Mouse (Mus musculus): Measurements from ENCODE around the gene Gm20388.

DNA sequence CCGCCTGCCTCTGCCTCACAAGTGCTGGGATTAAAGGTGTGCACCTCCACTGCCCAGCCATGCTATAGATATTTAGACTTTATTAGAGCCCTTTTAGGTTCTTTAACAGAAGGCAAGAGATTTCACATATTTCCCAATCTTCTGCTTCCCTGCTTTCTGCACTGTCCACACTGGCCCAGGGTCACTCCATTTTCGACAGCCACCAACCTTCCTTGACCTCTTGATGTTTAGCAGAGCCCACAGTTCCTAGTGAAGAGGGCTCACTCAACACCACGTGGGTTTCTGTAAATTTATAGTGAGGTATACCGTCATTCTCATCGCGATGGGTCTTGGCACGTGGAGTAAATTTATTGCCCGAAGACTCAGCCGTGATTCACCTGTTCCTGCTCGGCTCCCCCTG is 3719.4 kb downstream of the Gm20388 start:
- TF ChIP-seq CTCF (IDR thresholded peaks at IDR 0.05; ENCODE audit: low read depth, low read length): no peak
- TF ChIP-seq EP300 (IDR thresholded peaks at IDR 0.05; ENCODE audit: insufficient read depth, low read depth, low read length): no peak
- no peak for TF ChIP-seq POLR2A (IDR thresholded peaks at IDR 0.05; ENCODE audit: insufficient read depth, low read length)

Data from ES-Bruce4 (cell line).